Mouse (Mus musculus) kidney, postnatal 25 days (tissue): Measurements from ENCODE around the gene Manbal.

Source experiments
- DNase-seq, 2 experiments: peaks; one replicate each; pipeline ENCODE4 v3.0.0; 2021; ENCODE audit warnings: mixed read lengths in 2 of 2

Manbal gene

GRCm38 (mm10) chr2:157417229-157417628 lies 49.8 kb downstream of the Manbal start:
- no peak for DNase-seq

DNA sequence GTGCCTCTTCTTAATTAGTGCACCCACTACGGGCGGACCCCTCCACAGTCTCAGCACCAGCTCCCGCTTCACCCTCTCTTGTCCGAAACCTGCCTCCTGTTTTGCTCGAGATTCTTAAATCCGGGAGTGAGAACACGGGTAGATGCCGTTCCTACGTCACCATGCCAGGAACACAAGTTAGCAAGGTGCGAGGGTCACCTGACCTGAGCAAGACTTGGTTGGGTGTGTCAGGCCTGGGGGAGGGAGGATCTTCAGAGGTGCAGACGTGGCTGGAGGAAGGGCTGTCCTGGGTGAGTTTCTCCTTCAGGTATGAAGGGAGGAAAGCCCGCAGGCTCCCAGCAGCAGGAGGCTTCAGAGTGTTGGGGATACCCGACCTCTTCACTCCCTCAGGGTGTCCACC lies 50.8 kb downstream of the Manbal start, which contains the start of gene Src:
TSS of gene Src (plus strand) at position 239 of the 400 bp plus-strand sequence.
- peak in 1 of 2 experiments; percentile 55 for DNase-seq

- DNase-seq = no peak
Observed at GRCm38 (mm10) chr2:157418609-157419071, 51.2 kb downstream of the Manbal start.

- no peak for DNase-seq
Observed at GRCm38 (mm10) chr2:157419506-157419905, 52.1 kb downstream of the Manbal start.

DNA sequence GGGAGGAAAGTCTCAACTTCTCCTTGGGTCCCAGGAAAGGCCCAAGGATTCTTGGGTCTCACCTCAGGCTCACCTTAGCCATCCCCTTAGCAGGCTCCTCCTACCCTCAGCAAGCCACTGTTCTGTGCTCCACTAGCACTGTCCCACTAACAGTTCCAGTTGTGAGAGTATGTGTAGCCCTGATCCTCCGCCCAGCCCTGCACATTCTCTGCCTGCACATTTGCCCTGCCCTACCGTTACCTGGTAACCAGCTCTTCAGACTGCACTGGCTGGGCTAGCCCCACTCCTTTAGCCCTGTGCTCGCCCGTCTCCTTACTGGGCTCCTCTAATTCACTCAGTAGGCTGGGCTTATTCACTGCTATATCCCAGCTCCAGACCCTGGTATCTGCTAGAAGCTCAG lies 53.0 kb downstream of the Manbal start:
- DNase-seq = no peak

DNA sequence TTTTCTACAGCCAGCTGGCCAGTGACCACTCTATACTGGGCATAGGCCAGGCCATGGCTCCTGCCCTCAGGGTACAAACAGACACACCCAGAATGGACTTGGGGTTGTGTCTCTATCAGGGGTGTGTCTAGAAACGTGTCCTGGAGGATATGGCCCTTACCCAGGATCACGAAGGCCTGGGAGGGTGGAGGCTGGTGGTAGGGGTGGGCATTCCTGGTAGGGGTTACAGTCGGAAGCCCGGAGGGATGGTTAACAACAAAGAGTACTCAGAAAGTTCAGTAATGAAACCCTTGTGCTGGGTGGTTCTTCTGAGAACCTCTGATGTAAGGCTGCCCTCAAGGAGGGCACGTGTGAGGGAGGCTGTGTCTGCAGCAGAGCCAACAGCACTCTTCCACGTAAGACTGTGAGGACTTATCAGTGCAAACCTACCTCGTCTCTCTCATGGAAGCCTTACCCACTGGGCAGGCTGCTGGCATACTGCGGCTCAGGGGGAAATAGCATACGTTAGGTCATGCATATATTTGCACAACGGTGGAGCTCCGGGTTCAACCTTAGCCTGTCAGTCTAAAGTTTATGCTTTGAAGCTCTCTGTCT lies 54.8 kb downstream of the Manbal start:
- DNase-seq = peak in 1 of 2 experiments; percentile 48

GRCm38 (mm10) chr2:157422854-157423705 lies 55.7 kb downstream of the Manbal start:
- DNase-seq = peak; percentile 82 to 94

DNA sequence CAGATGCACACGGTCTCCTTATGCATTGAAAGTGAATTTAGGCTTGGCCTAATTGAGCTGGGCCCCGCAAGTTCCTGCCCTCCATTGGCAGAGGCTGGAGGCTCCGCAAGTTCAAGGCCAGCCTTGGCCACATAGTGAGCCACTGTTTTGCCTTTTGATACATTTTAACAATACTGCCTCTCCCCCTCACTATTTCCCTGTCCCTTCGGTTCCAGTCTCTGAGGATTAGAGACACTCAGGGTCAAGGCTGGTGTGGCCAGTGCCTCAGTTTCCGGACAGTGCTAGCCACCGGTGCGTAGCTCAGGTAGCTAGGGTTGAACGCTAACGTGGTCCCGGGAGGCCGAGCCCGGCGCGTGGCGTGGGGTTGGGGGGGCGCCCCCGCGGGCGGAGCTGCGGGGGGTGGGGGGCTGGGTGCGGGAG lies 56.3 kb downstream of the Manbal start:
- no peak for DNase-seq

GRCm38 (mm10) chr2:157424126-157424903 lies 56.9 kb downstream of the Manbal start:
- DNase-seq = peak; percentile 56 to 77

DNA sequence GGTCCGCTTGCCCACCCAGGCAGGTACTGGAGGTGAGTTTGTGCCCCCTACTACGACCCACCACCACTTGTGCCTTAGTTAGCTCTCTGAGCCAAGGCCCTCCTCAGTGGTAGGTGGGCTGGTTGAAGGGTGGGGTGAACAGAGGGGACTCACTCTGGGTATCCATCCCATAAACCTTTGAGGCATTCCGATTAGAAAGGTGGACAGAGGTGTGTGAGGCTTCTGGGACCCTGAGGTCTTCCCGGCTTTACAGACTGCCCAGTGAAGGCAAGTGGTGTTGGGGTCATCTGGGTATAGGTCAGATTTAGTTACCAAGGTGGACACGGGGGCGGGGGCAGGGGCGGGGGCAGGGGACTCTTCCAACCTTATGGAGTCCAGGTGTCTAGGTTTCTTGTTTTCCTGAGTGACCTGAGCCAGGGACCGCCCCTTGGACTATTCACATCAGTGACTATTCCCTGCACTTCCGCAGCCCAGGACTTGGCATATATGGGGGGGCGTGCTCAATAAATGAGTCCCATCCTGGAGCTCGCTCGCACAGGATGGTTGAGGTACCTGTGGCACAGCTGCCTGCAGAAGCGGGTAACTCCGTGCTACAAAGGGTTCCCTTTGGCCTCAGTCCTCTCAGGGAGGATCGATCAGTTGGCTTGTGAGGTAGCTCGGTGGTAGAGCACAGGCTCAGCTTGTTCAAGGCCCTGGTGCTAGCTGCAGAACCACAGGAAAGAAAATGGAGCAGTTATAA lies 57.7 kb downstream of the Manbal start:
- peak; percentile 35 to 56 for DNase-seq

GRCm38 (mm10) chr2:157425643-157425988 lies 58.2 kb downstream of the Manbal start:
- DNase-seq = no peak

DNA sequence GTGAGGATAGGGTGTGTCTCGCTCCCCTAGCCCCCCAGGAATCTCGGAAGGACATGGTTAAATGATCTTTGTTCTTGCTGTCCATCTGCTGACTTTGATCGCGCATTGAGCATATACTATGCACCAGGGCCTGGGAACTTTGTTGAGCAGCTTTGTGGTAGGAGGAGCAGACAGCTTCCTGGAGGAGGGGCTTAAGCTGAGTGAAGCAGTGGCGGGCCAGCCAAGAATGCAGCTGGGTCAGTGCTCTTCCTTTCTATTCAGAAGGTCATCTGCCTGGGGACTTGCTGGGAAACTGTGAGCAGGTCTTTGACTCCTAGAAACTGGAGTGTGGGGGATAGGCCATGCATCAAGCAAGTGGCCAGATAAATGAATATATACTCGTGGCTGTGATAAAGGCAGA lies 58.8 kb downstream of the Manbal start:
- peak; percentile 66 to 73 for DNase-seq

DNA sequence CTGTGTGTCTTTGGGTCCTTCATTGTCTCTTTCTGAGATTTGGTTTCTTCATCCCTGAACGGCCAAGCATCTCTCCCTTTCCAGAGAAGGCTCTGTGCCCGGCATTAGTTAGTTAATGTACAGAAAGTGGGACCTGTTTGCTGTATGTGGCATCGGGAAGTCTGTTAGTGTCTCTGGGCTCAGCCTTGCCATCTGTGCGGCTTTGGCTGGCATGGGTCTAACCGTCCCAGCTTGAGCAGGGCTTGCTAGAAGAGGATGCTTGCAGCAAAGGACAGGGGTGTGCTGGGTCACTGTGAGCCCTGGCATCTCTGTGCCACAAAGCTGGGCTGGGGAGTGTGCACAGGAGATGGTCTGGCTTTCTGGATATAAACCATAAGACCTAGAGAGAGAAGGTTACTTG lies 59.8 kb downstream of the Manbal start:
- no peak for DNase-seq

- DNase-seq = no peak
Observed at GRCm38 (mm10) chr2:157428351-157429139, 61.2 kb downstream of the Manbal start.

DNA sequence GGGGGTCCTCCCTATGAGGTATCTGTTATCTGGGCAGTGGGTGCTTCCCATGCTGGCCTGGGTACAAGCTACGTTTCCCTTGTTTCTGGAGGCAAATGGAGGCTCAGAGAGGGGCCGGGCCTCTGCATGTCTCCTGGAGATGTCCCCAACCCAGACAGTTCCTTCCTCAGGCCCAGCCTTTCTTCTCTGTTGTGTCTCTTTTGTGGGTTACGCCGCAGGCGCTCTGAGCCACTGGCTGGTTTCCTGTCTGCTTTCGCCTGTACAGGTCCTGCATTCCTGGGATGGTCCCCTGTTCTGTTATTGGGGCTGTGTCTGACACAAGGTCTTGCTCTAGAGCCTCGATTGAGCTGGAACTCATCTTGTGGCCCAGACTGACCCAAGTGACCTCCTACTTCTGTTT lies 62.3 kb downstream of the Manbal start:
- no peak for DNase-seq

- DNase-seq = peak; percentile 30 to 68
Observed at GRCm38 (mm10) chr2:157430667-157431429, 63.5 kb downstream of the Manbal start.

DNA sequence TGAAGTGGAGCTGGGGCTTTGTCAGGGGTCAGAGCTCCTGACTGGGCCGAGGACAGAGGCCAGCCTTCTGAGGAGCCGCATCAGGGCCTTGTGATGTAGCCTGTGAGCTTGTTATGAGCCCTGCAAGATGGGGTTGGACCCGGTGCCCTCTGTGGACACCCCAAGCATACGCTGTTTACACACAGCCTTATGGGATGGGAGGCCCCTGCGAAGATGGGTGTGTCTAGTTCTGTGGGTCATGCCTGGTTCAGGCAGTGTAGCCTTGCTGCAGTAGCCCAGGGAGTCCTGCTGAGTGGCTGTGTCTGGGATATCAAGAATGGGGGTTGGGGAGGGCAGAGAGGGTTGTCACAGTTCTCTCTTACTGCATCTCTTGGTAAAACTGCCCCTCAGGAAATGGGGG lies 64.5 kb downstream of the Manbal start:
- DNase-seq = no peak

GRCm38 (mm10) chr2:157432476-157432875 lies 65.1 kb downstream of the Manbal start:
- DNase-seq = peak in 1 of 2 experiments; percentile 35

DNA sequence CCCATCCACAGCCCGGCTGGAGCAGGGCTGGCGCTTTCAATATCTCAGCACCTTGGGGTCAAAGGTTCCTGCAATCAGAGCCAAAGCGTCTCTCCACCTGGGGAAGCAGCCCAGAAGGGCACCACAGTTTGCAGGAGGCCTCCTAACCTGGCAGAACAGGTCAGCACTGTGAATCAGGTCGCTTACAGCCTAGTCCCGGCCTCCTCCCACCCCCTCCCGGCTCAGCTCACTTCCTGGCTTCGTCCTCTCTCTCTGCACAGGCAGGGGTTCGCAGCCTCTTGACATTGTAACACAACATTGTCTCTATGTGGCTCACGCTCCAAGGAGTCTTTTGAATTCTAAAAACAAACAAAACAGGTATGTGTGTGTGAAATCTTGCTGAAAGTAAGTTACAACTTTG lies 66.6 kb downstream of the Manbal start:
- peak; percentile 58 to 77 for DNase-seq

DNA sequence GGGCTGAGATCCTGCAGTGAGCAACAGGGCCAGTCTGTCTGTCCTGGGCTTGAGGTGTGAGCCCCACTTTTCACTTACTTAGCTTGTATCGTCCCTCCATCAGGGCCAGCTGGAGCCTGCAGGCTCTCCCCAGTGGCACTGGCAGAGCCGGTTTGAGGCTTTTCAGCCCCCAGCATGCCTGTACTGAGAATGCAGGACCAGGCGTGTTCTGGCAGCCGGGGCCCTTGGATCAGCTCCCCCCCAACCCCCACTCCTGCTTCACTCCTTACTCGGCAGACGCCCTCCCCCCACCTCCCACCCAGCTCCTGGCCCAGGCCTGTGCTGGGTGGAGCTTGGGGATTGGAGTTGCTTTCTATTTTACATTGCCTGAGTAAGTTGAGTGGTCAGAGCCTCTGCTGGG lies 67.1 kb downstream of the Manbal start:
- peak; percentile 51 to 69 for DNase-seq

DNA sequence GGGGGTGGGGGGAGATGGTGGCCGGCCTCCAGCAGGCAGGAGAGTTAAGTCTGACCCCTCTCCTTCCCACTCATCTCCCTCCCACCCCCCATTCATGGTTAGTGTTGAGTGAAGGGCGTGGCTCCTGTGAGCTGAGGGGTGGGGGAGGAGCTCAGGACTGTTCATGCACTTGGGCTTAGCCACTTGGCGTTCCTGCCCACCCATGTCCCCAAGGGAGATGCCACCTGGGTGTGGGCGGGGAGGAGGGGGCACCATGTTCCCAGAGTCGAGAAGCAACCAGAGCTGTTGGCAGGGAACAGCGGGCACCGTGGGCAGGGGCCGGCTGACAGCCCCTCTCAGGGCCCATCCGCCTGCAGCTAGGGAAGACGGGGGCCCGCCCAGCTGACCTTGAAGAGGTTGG lies 69.1 kb downstream of the Manbal start:
- no peak for DNase-seq
